Comparison of ENCODE assay signal across 22 mouse cellular contexts in the genomic region with DNA sequence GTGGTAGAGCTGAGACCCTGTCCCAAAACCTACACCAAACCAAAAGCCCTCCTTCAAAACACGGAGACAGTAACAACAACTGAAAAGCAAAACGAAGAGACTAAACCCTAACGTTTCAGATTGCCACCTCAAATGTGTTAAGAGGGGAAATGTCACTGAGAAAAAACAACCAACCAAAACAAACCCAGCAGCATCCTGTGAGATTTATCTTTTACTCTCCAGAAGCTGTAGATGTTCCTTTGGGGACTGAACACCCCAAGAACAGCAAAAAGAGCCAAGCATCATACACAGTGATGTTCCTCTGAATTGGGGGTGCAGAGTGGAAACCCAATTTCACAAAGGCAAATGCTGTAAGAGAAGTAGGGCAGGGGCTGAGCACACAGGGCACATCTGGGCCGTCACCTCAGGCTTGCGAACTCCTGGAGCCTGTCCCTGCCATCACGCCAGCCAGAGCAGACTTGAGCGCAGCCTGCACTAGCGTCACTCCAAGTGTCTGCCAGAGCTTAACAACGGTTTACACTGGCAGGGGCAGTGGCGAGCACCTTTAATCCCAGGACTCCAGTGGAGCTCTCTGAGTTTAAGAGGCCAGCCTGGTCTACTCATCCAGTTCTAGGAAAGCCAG. TPM values are rescaled to one million over a fixed set of nuclear protein-coding genes. Genes with fewer than 3 reads are reported as not detected.
DNase-seq lines count a peak whose midpoint lies in the region; ATAC-seq lines count a peak whose summit lies in the region.
"Had no signal": no experiment of that assay in that cellular context is flagged by ENCODE, and none has a peak within 500 bp of the region (broad histone marks: within the 10 kb centered on the region; RNA-seq: fewer than 3 reads in every experiment).

No protein-coding gene starts in this region.

- no peak overlapping the region for H3K4me3 ChIP-seq in heart, embryonic 13.5 days
- H3K4me3 ChIP-seq: heart, embryonic 12.5 days; kidney, embryonic 15.5 days; left cerebral cortex, adult 2 months; limb, embryonic 12.5 days; liver, embryonic 12.5 days; midbrain, embryonic 13.5 days had no signal

- no peaks in the 10 kb centered on the region for H3K27me3 ChIP-seq in heart, embryonic 13.5 days (replicated peaks)
- H3K27me3 ChIP-seq: heart, embryonic 12.5 days; kidney, embryonic 15.5 days; limb, embryonic 12.5 days; liver, embryonic 12.5 days; midbrain, embryonic 13.5 days had no signal

- WGBS in heart, embryonic 13.5 days, result 87% methylated on average over 10 of the region's 10 CpGs

- no peak overlapping the region for H3K27ac ChIP-seq in heart, embryonic 13.5 days (replicated peaks)
- H3K27ac ChIP-seq: hindbrain, embryonic 14.5 days; kidney, embryonic 15.5 days; left cerebral cortex, adult 2 months; limb, embryonic 12.5 days; liver, embryonic 12.5 days; midbrain, embryonic 13.5 days had no signal

- 0 out of 2 replicates have a peak overlapping the region, but pooled peaks have one; percentile 3 for H3K9ac ChIP-seq in heart, embryonic 13.5 days
- H3K9ac ChIP-seq: heart, embryonic 12.5 days; hindbrain, embryonic 14.5 days; kidney, embryonic 15.5 days; limb, embryonic 12.5 days; liver, embryonic 12.5 days; liver, postnatal 0 days; midbrain, embryonic 13.5 days had no signal

- peaks cover 98% of the 10 kb centered on the region for H3K36me3 ChIP-seq in heart, embryonic 13.5 days

- H3K9me3 ChIP-seq in heart, embryonic 13.5 days, result no peaks in the 10 kb centered on the region
- H3K9me3 ChIP-seq: G1E; heart, embryonic 12.5 days; kidney, embryonic 15.5 days; limb, embryonic 12.5 days; liver, embryonic 12.5 days; midbrain, embryonic 13.5 days had no signal

- H3K4me1 ChIP-seq in heart, embryonic 13.5 days, result no peaks in the 10 kb centered on the region
- H3K4me1 ChIP-seq: kidney, embryonic 15.5 days; limb, embryonic 12.5 days; liver, embryonic 12.5 days; midbrain, embryonic 13.5 days had no signal

- no peak for DNase-seq in heart, adult 8-10 months (ENCODE audit: low spot score)
- DNase-seq in thymus, postnatal 0 days (ENCODE audit: low spot score), result peak; percentile 28
- no peak for DNase-seq in thymus, postnatal 25 days
- peak; percentile 63 for DNase-seq in induced T-regulatory cell, adult 2 months (ENCODE audit: low read depth)
- DNase-seq in cerebellum, adult 11 months, result no peak
- DNase-seq in adrenal gland, adult (ENCODE audit: inconsistent age in 2 of 2, low spot score in 1 of 2), result no peak
- DNase-seq: B cell, adult 2 months; cerebellum, adult 8-10 months; cerebellum, postnatal 25 days; heart, postnatal 10 days; kidney, adult 18-20 months; liver, postnatal 0 days had no signal

- H3K4me2 ChIP-seq in heart, embryonic 13.5 days, result no peak overlapping the region
- H3K4me2 ChIP-seq: heart, embryonic 12.5 days; hindbrain, embryonic 14.5 days; kidney, embryonic 15.5 days; limb, embryonic 12.5 days; liver, embryonic 12.5 days; midbrain, embryonic 13.5 days had no signal

- no peak for ATAC-seq in heart, embryonic 13.5 days (ENCODE audit: extremely low read depth, insufficient number of reproducible peaks, low FRiP score, low TSS enrichment)
- ATAC-seq: forebrain, embryonic 14.5 days; liver, embryonic 12.5 days; midbrain, embryonic 13.5 days had no signal

RNA-seq across cellular contexts. Expression of gene Cyth1, which starts 17.8 kb away (rescaled TPM):
- 14.9 and 15.9 TPM in 2 replicates for polyA plus RNA-seq in heart, embryonic 13.5 days (2015; fragmentation: Nextera tagmentation; extraction: Ambion mirVana)
- 10 to 100 TPM; 34.5 to 56.9 (median 50.9) TPM for total RNA-seq in heart, adult 8-10 months (2022)
- 44.7 and 46.1 TPM in 2 replicates for polyA plus RNA-seq in thymus, postnatal 0 days (2015; fragmentation: Nextera tagmentation; extraction: Ambion mirVana)

RNA-seq across cellular contexts. Expression of gene Usp36, which starts 23.9 kb away (rescaled TPM):
- 12.8 and 13.4 TPM in 2 replicates for polyA plus RNA-seq in heart, embryonic 13.5 days (2015; fragmentation: Nextera tagmentation; extraction: Ambion mirVana)
- total RNA-seq in heart, adult 8-10 months (2022), result 10 to 100 TPM; 13.2 to 14.5 (median 13.9) TPM
- polyA plus RNA-seq in thymus, postnatal 0 days (2015; fragmentation: Nextera tagmentation; extraction: Ambion mirVana), result 13.0 and 15.2 TPM in 2 replicates

Comparison
In these comparisons a context has a peak if more than half of its experiments do, and no peak if none do; other contexts are left out.
1. DNase-seq: peak in thymus, postnatal 0 days (single experiment) and induced T-regulatory cell, adult 2 months (single experiment); none in heart, adult 8-10 months (single experiment), thymus, postnatal 25 days (single experiment), cerebellum, adult 11 months (single experiment) and adrenal gland, adult (0 of 2).